In the genomic region with DNA sequence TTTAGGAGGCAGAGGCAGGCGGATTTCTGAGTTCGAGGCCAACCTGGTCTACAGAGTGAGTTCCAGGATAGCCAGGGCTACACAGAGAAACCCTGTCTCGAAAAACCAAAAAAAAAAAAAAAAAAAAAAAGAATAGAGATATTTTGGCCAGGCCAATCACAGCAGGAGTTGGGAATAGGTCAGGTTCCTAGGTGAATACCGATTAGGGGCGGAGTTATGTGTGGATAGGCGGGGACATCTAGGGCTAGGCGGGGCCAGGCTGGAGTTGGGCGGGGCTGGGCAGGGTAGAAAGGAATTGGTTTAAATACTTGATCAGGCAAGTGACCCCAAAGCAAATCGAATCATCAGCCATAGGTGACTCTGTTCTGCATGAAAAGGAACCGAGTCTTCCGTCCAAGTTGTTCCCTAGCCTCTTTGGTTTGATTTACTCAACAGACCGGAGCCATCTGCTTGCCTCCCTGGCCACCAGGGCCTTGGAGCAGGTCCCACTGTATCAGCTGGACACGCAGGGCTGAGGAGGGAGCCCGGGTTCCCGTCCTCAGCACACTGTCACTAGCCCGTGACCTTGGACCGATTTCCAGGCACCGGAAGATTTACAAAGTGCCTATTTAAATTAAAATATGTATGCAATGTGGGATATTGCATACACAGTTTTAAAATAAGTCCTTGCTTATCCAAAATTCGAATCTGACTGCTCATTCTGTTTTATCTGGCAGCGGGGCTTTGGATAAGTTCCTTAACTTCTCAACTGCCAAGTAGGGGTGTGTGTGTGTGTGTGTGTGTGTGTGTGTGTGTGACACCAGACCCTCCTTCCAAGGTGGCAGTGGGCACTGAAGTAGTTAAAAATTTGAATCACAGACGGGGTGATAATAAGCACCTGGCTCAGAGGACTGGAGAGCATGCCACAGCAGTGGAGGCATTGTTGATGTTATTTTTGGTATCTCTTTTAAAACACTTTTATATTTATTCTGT, we compare ENCODE assay signal across 9 mouse cellular contexts. TPM values are rescaled to one million over a fixed set of nuclear protein-coding genes. Genes with fewer than 3 reads are reported as not detected.
A peak's percentile ranks its signal among the peaks of the same experiment; 100 is the strongest.
DNase-seq lines count a peak whose midpoint lies in the region; ATAC-seq lines count a peak whose summit lies in the region.
"Had no signal": no experiment of that assay in that cellular context is flagged by ENCODE, and none has a peak within 500 bp of the region (broad histone marks: within the 10 kb centered on the region; RNA-seq: fewer than 3 reads in every experiment).

No protein-coding gene starts in this region.

- H3K9me3 ChIP-seq in heart, embryonic 13.5 days = no peaks in the 10 kb centered on the region
- H3K9me3 ChIP-seq in heart, embryonic 12.5 days (replicated peaks) = 0 out of 2 replicates have a peak, but pooled peaks cover 3% of the 10 kb centered on the region
- H3K9me3 ChIP-seq: G1E had no signal

- DNase-seq in ES-CJ7 (ENCODE audit: low read depth, low spot score) = peak; percentile 58
- DNase-seq in ZHBTc4 (ENCODE audit: low read depth, low spot score) = peak; percentile 77
- DNase-seq in cerebellum, postnatal 25 days = peak; percentile 88 to 92
- DNase-seq in urinary bladder, adult 18-20 months (ENCODE audit: low spot score in 2 of 2) = no peak
- DNase-seq: thymus, postnatal 4 days had no signal

- peak overlapping the region; percentile 71; the same call in 1 of the 2 replicates for H3K27ac ChIP-seq in heart, embryonic 13.5 days (replicated peaks)
- no peak overlapping the region for H3K27ac ChIP-seq in heart, embryonic 12.5 days (ENCODE audit: poor library complexity, severe bottlenecking)

- H3K4me1 ChIP-seq in heart, embryonic 13.5 days = peaks cover 17% of the 10 kb centered on the region
- no peaks in the 10 kb centered on the region; the same call in 1 of the 2 replicates for H3K4me1 ChIP-seq in heart, embryonic 12.5 days (replicated peaks)

- H3K27me3 ChIP-seq in heart, embryonic 13.5 days (replicated peaks) = no peaks in the 10 kb centered on the region
- H3K27me3 ChIP-seq in heart, embryonic 12.5 days (replicated peaks) = no peaks in the 10 kb centered on the region

- 72% methylated on average over 21 of the region's 21 CpGs for WGBS in heart, embryonic 13.5 days
- WGBS in heart, embryonic 12.5 days = 81% methylated on average over 21 of the region's 21 CpGs

- H3K36me3 ChIP-seq in heart, embryonic 13.5 days = no peaks in the 10 kb centered on the region
- no peaks in the 10 kb centered on the region for H3K36me3 ChIP-seq in heart, embryonic 12.5 days
- H3K36me3 ChIP-seq: G1E had no signal

- H3K9ac ChIP-seq in heart, embryonic 13.5 days = no peak overlapping the region
- H3K9ac ChIP-seq in heart, embryonic 12.5 days = no peak overlapping the region

- ATAC-seq in heart, embryonic 13.5 days (ENCODE audit: extremely low read depth, insufficient number of reproducible peaks, low FRiP score, low TSS enrichment) = no peak
- no peak for ATAC-seq in heart, embryonic 12.5 days (ENCODE audit: insufficient number of reproducible peaks, low FRiP score)
- ATAC-seq in CD4-positive, CD25-positive, alpha-beta regulatory T cell, adult 4 months = no peak

- H3K4me3 ChIP-seq in heart, embryonic 13.5 days = no peak overlapping the region
- H3K4me3 ChIP-seq in heart, embryonic 12.5 days = no peak overlapping the region

- H3K4me2 ChIP-seq in heart, embryonic 13.5 days = no peak overlapping the region
- no peak overlapping the region for H3K4me2 ChIP-seq in heart, embryonic 12.5 days

RNA-seq across cellular contexts. Expression of gene Ccdc167, which starts 43.8 kb away (rescaled TPM):
- 14.4 and 14.6 TPM in 2 replicates for polyA plus RNA-seq in heart, embryonic 13.5 days (2015; fragmentation: Nextera tagmentation; extraction: Ambion mirVana)
- polyA plus RNA-seq in heart, embryonic 12.5 days (2016; fragmentation: Nextera tagmentation; extraction: Ambion mirVana) = 15.8 and 16.0 TPM in 2 replicates
- polyA plus RNA-seq in CD4-positive, CD25-positive, alpha-beta regulatory T cell, adult 4 months (2017; shearing (Covaris generic)) = 10 to 100 TPM in 1 of 2 experiments, 1 to 10 TPM in 1; 7.8 to 10.1 TPM

Comparison
In these comparisons a context has a peak if more than half of its experiments do, and no peak if none do; other contexts are left out.
1. DNase-seq: peak in ES-CJ7 (single experiment), ZHBTc4 (single experiment) and cerebellum, postnatal 25 days (2 of 2); none in urinary bladder, adult 18-20 months (0 of 2).